Mouse (Mus musculus) kidney, embryonic 14.5 days (tissue): ENCODE results near the gene Lyrm9. TPM values are rescaled to one million over a fixed set of nuclear protein-coding genes. Genes with fewer than 3 reads are reported as not detected.

Source experiments
- ATAC-seq: fragments of 200-750 bp; cut with Nextera tagmentation; 2 replicates; pipeline ENCODE4 v1.8.0; 2017; ENCODE audit warnings: moderate number of reproducible peaks, mild to moderate bottlenecking, moderate TSS enrichment, moderate library complexity; ENCODE audit not compliant: low FRiP score, low TSS enrichment
- H3K27ac ChIP-seq: fragments of 300-500 bp; sonication (generic); 2 replicates; pipeline ENCODE4 v1.5.1; 2014; ENCODE audit warnings: low read depth, mild to moderate bottlenecking, low read length, moderate library complexity, mixed read lengths
- H3K27me3 ChIP-seq: fragments of 300-500 bp; sonication (generic); 2 replicates; pipeline ENCODE4 v1.6.1; 2014; ENCODE audit warnings: mild to moderate bottlenecking, low read length; ENCODE audit not compliant: control insufficient read depth, insufficient read depth
- H3K36me3 ChIP-seq: fragments of 300-500 bp; sonication (generic); 2 replicates; pipeline ENCODE4 v1.6.1; 2014; ENCODE audit warnings: low read length, mixed read lengths; ENCODE audit not compliant: control insufficient read depth, insufficient read depth
- H3K4me1 ChIP-seq: fragments of 300-500 bp; sonication (generic); 2 replicates; pipeline ENCODE4 v1.6.1; 2014; ENCODE audit warnings: low read length, mixed read lengths; ENCODE audit not compliant: control insufficient read depth, insufficient read depth
- H3K4me2 ChIP-seq: fragments of 300-500 bp; sonication (generic); replicated peaks from 2 replicates; pipeline ENCODE4 v1.6.1; 2014; ENCODE audit warnings: low read depth, mild to moderate bottlenecking, low read length
- H3K4me3 ChIP-seq: fragments of 300-500 bp; sonication (generic); 2 replicates; pipeline ENCODE4 v1.5.1; 2014; ENCODE audit warnings: mild to moderate bottlenecking, low read length
- H3K9ac ChIP-seq: fragments of 300-500 bp; sonication (generic); 2 replicates; pipeline ENCODE4 v1.6.1; 2014; ENCODE audit warnings: low read depth, mild to moderate bottlenecking, low read length, moderate library complexity
- H3K9me3 ChIP-seq: fragments of 300-500 bp; sonication (generic); 2 replicates; pipeline ENCODE4 v1.6.1; 2016; ENCODE audit warnings: low read length; ENCODE audit not compliant: control insufficient read depth
- WGBS: fragments of 180-500 bp; shearing (Covaris S2); extraction: QIAGEN DNeasy Blood & Tissue Kit; methylation state at CpG from one replicate; pipeline ENCODE4 v1.1.7; 2014; 5-methylcytosine and 5-hydroxymethylcytosine counted together
- polyA plus RNA-seq: library from polyadenylated mRNA; unstranded; fragments of >200 nt; fragmentation: Nextera tagmentation; extraction: Ambion mirVana; gene quantifications from 2 replicates; pipeline ENCODE4 v1.2.1, GENCODE M21; 2014

The Lyrm9 gene
- polyA plus RNA-seq, 1 experiment from 2014 or later: 25.5 TPM

- no peak overlapping the region for H3K27ac ChIP-seq
- no peaks in the 10 kb centered on the region for H3K36me3 ChIP-seq
- no peak overlapping the region for H3K9ac ChIP-seq
- 46% methylated on average over 9 of the region's 9 CpGs for WGBS
- no peak overlapping the region for H3K4me3 ChIP-seq
- no peaks in the 10 kb centered on the region for H3K27me3 ChIP-seq
- H3K4me2 ChIP-seq: no peak overlapping the region
- no peaks in the 10 kb centered on the region for H3K4me1 ChIP-seq
- H3K9me3 ChIP-seq: no peaks in the 10 kb centered on the region
- no peak for ATAC-seq
Measured at GRCm38 (mm10) chr11:78805691-78806137, 20.7 kb upstream of the Lyrm9 start.

- Histone ChIP-seq H3K27me3 (no peaks in the 10 kb centered on the region), H3K36me3 (no peaks in the 10 kb centered on the region), H3K9ac (no peak overlapping the region), H3K4me2 (no peak overlapping the region), H3K4me3 (no peak overlapping the region), H3K9me3 (no peaks in the 10 kb centered on the region), H3K4me1 (no peaks in the 10 kb centered on the region), H3K27ac (no peak overlapping the region)
- 56% methylated on average over 6 of the region's 6 CpGs for WGBS
- no peak for ATAC-seq
Measured at GRCm38 (mm10) chr11:78807341-78808108, 18.9 kb upstream of the Lyrm9 start.

GRCm38 (mm10) chr11:78809398-78809797 lies 17.0 kb upstream of the Lyrm9 start:
- Histone ChIP-seq H3K27me3 (no peaks in the 10 kb centered on the region), H3K9ac (no peak overlapping the region), H3K4me1 (peaks cover 1% of the 10 kb centered on the region; the same call in 1 of the 2 replicates), H3K4me2 (no peak overlapping the region), H3K9me3 (no peaks in the 10 kb centered on the region), H3K36me3 (no peaks in the 10 kb centered on the region), H3K27ac (no peak overlapping the region), H3K4me3 (no peak overlapping the region)
- ATAC-seq: no peak

GRCm38 (mm10) chr11:78814461-78814941 lies 11.9 kb upstream of the Lyrm9 start:
- Histone ChIP-seq H3K4me3 (no peak overlapping the region), H3K4me1 (peaks cover 5% of the 10 kb centered on the region; the same call in 1 of the 2 replicates), H3K9me3 (no peaks in the 10 kb centered on the region), H3K9ac (no peak overlapping the region), H3K27ac (no peak overlapping the region), H3K36me3 (no peaks in the 10 kb centered on the region), H3K4me2 (no peak overlapping the region), H3K27me3 (no peaks in the 10 kb centered on the region)
- 39% methylated on average over 7 of the region's 7 CpGs for WGBS
- no peak for ATAC-seq

GRCm38 (mm10) chr11:78815986-78816792 lies 10.2 kb upstream of the Lyrm9 start:
- H3K9me3 ChIP-seq: no peaks in the 10 kb centered on the region
- peaks cover 15% of the 10 kb centered on the region for H3K4me1 ChIP-seq
- H3K4me3 ChIP-seq: no peak overlapping the region
- H3K9ac ChIP-seq: no peak overlapping the region
- H3K27me3 ChIP-seq: no peaks in the 10 kb centered on the region
- no peak overlapping the region for H3K27ac ChIP-seq
- 61% methylated on average over 14 of the region's 14 CpGs for WGBS
- no peak overlapping the region for H3K4me2 ChIP-seq
- no peak for ATAC-seq
- H3K36me3 ChIP-seq: no peaks in the 10 kb centered on the region

- WGBS: 79% methylated on average over 11 of the region's 11 CpGs
- ATAC-seq: no peak
- Histone ChIP-seq H3K4me2 (no peak overlapping the region), H3K27me3 (no peaks in the 10 kb centered on the region), H3K9me3 (no peaks in the 10 kb centered on the region), H3K4me1 (peaks cover 21% of the 10 kb centered on the region), H3K9ac (no peak overlapping the region), H3K36me3 (no peaks in the 10 kb centered on the region), H3K4me3 (no peak overlapping the region), H3K27ac (no peak overlapping the region)
Measured at GRCm38 (mm10) chr11:78817311-78818022, 8.9 kb upstream of the Lyrm9 start.

- H3K27ac ChIP-seq: peak overlapping the region; percentile 51
- no peaks in the 10 kb centered on the region for H3K36me3 ChIP-seq
- no peaks in the 10 kb centered on the region for H3K27me3 ChIP-seq
- no peaks in the 10 kb centered on the region for H3K9me3 ChIP-seq
- peak; percentile 50; the same call in 1 of the 2 replicates for ATAC-seq
- H3K4me2 ChIP-seq: no peak overlapping the region; the same call in 1 of the 2 replicates
- H3K4me1 ChIP-seq: peaks cover 16% of the 10 kb centered on the region
- WGBS: 17% methylated on average over 12 of the region's 12 CpGs
- no peak overlapping the region for H3K4me3 ChIP-seq
- 0 out of 2 replicates have a peak overlapping the region, but pooled peaks have one; percentile 4 for H3K9ac ChIP-seq
Measured at GRCm38 (mm10) chr11:78820337-78821000, 5.9 kb upstream of the Lyrm9 start.

GRCm38 (mm10) chr11:78822792-78823498 lies 3.4 kb upstream of the Lyrm9 start:
- Histone ChIP-seq H3K4me1 (peaks cover 30% of the 10 kb centered on the region), H3K27ac (no peak overlapping the region), H3K9ac (no peak overlapping the region)

More at GRCm38 (mm10) chr11:78822792-78823498, 3.4 kb upstream of the Lyrm9 start:
- no peaks in the 10 kb centered on the region for H3K36me3 ChIP-seq
- H3K4me2 ChIP-seq: no peak overlapping the region
- no peak overlapping the region for H3K4me3 ChIP-seq
- no peaks in the 10 kb centered on the region for H3K27me3 ChIP-seq
- no peak for ATAC-seq
- no peaks in the 10 kb centered on the region for H3K9me3 ChIP-seq
- WGBS: 46% methylated on average over 13 of the region's 13 CpGs
